ENCODE assay signal across 11 mouse cellular contexts in the genomic region with DNA sequence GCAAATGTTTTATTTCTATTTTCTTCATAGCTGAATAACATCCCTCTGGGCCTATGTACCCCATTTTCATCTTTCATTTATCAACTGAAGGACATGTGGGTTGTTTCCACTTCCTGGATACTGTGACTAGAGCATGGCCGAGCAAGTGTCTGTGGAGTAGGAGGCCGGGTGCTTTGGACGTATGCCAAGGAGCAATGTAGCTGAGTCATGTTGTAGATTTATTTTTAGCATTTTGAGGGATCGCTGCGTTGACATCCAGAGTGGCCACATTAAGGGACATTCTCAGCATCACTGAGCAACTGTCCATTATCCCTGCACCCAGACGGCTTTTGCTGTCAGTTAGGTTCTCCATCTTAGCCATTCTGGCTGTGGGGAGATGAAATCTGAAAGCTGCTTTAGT. TPM values are rescaled to one million over a fixed set of nuclear protein-coding genes. Genes with fewer than 3 reads are reported as not detected.
DNase-seq lines count a peak whose midpoint lies in the region; ATAC-seq and TF ChIP-seq lines count a peak whose summit lies in the region.
"Had no signal": no experiment of that assay in that cellular context is flagged by ENCODE, and none has a peak within 500 bp of the region (broad histone marks: within the 10 kb centered on the region; RNA-seq: fewer than 3 reads in every experiment).

No protein-coding gene starts in this region.

- H3K4me2 ChIP-seq in heart, embryonic 12.5 days, result no peak overlapping the region
- H3K4me2 ChIP-seq: intestine, embryonic 15.5 days; neural tube, embryonic 12.5 days had no signal

- no peak overlapping the region for H3K4me3 ChIP-seq in heart, embryonic 12.5 days
- H3K4me3 ChIP-seq: gastrocnemius, adult 2 months; intestine, embryonic 15.5 days; neural tube, embryonic 12.5 days had no signal

- H3K9me3 ChIP-seq in heart, embryonic 12.5 days (replicated peaks), result no peaks in the 10 kb centered on the region
- H3K9me3 ChIP-seq: intestine, embryonic 15.5 days; neural tube, embryonic 12.5 days had no signal

- H3K27ac ChIP-seq in heart, embryonic 12.5 days (ENCODE audit: poor library complexity, severe bottlenecking), result no peak overlapping the region
- H3K27ac ChIP-seq: gastrocnemius, adult 2 months; intestine, embryonic 15.5 days; neural tube, embryonic 12.5 days had no signal

- no peak overlapping the region for H3K9ac ChIP-seq in heart, embryonic 12.5 days
- H3K9ac ChIP-seq: intestine, embryonic 15.5 days; neural tube, embryonic 12.5 days had no signal

- no peaks in the 10 kb centered on the region for H3K36me3 ChIP-seq in heart, embryonic 12.5 days
- H3K36me3 ChIP-seq: intestine, embryonic 15.5 days; neural tube, embryonic 12.5 days had no signal

- H3K4me1 ChIP-seq in heart, embryonic 12.5 days (replicated peaks), result no peaks in the 10 kb centered on the region
- H3K4me1 ChIP-seq: neural tube, embryonic 12.5 days had no signal

- no peaks in the 10 kb centered on the region for H3K27me3 ChIP-seq in heart, embryonic 12.5 days (replicated peaks)
- peaks cover 5% of the 10 kb centered on the region for H3K27me3 ChIP-seq in Patski
- H3K27me3 ChIP-seq: intestine, embryonic 15.5 days; neural tube, embryonic 12.5 days had no signal

- in situ Hi-C loops in Patski (cut with MboI; ENCODE audit: low pct_unique_long_range_greater_than_20kb), result no loop called here

- WGBS in heart, embryonic 12.5 days, result 22% methylated on average over 6 of the region's 6 CpGs

- CTCF ChIA-PET in Patski (lab: Charles Lee), result interaction anchor here (1.3 to 1.7 kb wide), 3 partner anchors 9 to 15 kb away, joined by 3 to 8 read pairs (median 3); no protein-coding TSS in a partner anchor

- no peak for TF ChIP-seq CTCF in Patski (IDR thresholded peaks at IDR 0.05)

- peak; percentile 18 for DNase-seq in heart, adult 8-10 months (ENCODE audit: low spot score)
- DNase-seq in lung, postnatal 10 days, result peak; percentile 41
- no peak for DNase-seq in lung, adult 18-20 months
- peak; percentile 81 for DNase-seq in Patski (ENCODE audit: low read depth, low spot score)
- DNase-seq in natural killer cell, adult 2 months (ENCODE audit: low spot score in 2 of 2), result no peak
- DNase-seq: gastrocnemius, adult 2 months; thymus, adult 2 months had no signal

- POLR2A ChIA-PET in Patski (lab: Charles Lee), result interaction anchor here (0.6 kb wide), 1 partner anchor 188 kb away, joined by 3 read pairs; no protein-coding TSS in a partner anchor

- ATAC-seq in heart, embryonic 12.5 days (ENCODE audit: insufficient number of reproducible peaks, low FRiP score), result no peak; the same call in 1 of the 2 replicates
- peak; percentile 75 for ATAC-seq in Patski
- ATAC-seq in hematopoietic stem cell, adult 5-6 weeks (replicated peaks in 1 of 2; ENCODE audit: insufficient read depth in 1 of 2, low FRiP score in 2 of 2, low TSS enrichment in 1 of 2, low read depth in 1 of 2, poor library complexity in 2 of 2, severe bottlenecking in 2 of 2), result peak; percentile 80 to 85
- ATAC-seq: intestine, embryonic 15.5 days had no signal

RNA-seq across cellular contexts. Expression of a gene that starts 20.5 kb away (rescaled TPM):
- 10 to 100 TPM; 17.3 to 23.2 (median 20.6) TPM for total RNA-seq in heart, adult 8-10 months (2022)
- 3.9 and 4.3 TPM in 2 replicates for polyA plus RNA-seq in heart, embryonic 12.5 days (2016; fragmentation: Nextera tagmentation; extraction: Ambion mirVana)
- 12.6 TPM for polyA plus RNA-seq in Patski (2021)
- total RNA-seq in hematopoietic stem cell, adult 5-6 weeks (2017), result 3.9 and 4.5 TPM in 2 replicates

Comparison
In these comparisons a context has a peak if more than half of its experiments do, and no peak if none do; other contexts are left out.
1. DNase-seq: peak in heart, adult 8-10 months (single experiment), lung, postnatal 10 days (single experiment) and Patski (single experiment); none in lung, adult 18-20 months (0 of 2) and natural killer cell, adult 2 months (0 of 2).